Mouse (Mus musculus) kidney, embryonic 16.5 days (tissue): ENCODE results near the gene Sidt2. TPM values are rescaled to one million over a fixed set of nuclear protein-coding genes. Genes with fewer than 3 reads are reported as not detected.

Experiments
- ATAC-seq: fragments of 200-750 bp; cut with Nextera tagmentation; 2 replicates; pipeline ENCODE4 v1.8.0; 2017; ENCODE audit warnings: moderate TSS enrichment; ENCODE audit not compliant: low FRiP score, low TSS enrichment
- H3K27ac ChIP-seq: fragments of 300-500 bp; sonication (generic); 2 replicates; pipeline ENCODE4 v1.5.1; 2014; ENCODE audit warnings: low read length
- H3K27me3 ChIP-seq: fragments of 300-500 bp; sonication (generic); 2 replicates; pipeline ENCODE4 v1.6.1; 2014; ENCODE audit warnings: low read length, control low read depth, mixed read lengths; ENCODE audit not compliant: insufficient read depth
- H3K36me3 ChIP-seq: fragments of 300-500 bp; sonication (generic); 2 replicates; pipeline ENCODE4 v1.6.1; 2014; ENCODE audit warnings: low read length, control low read depth, mixed read lengths; ENCODE audit not compliant: insufficient read depth
- H3K4me1 ChIP-seq: fragments of 300-500 bp; sonication (generic); 2 replicates; pipeline ENCODE4 v1.6.1; 2014; ENCODE audit warnings: low read length, control low read depth, mixed read lengths; ENCODE audit not compliant: insufficient read depth
- H3K4me2 ChIP-seq: fragments of 300-500 bp; sonication (generic); replicated peaks from 2 replicates; pipeline ENCODE4 v1.6.1; 2014; ENCODE audit warnings: low read depth, low read length
- H3K4me3 ChIP-seq: fragments of 300-500 bp; sonication (generic); 2 replicates; pipeline ENCODE4 v1.5.1; 2014; ENCODE audit warnings: mild to moderate bottlenecking, low read length
- H3K9ac ChIP-seq: fragments of 300-500 bp; sonication (generic); replicated peaks from 2 replicates; pipeline ENCODE4 v1.6.1; 2014; ENCODE audit warnings: low read length
- H3K9me3 ChIP-seq: fragments of 300-500 bp; sonication (generic); 2 replicates; pipeline ENCODE4 v1.6.1; 2016; ENCODE audit warnings: low read length, control low read depth
- WGBS: fragments of 180-500 bp; shearing (Covaris S2); extraction: QIAGEN DNeasy Blood & Tissue Kit; methylation state at CpG from one replicate; pipeline ENCODE4 v1.1.7; 2014; 5-methylcytosine and 5-hydroxymethylcytosine counted together
- polyA plus RNA-seq: library from polyadenylated mRNA; unstranded; fragments of >200 nt; fragmentation: Nextera tagmentation; extraction: Ambion mirVana; gene quantifications from 2 replicates; pipeline ENCODE4 v1.2.1, GENCODE M21; 2015

Sidt2 gene
- polyA plus RNA-seq, 1 experiment from 2014 or later = 44.5 TPM

DNA sequence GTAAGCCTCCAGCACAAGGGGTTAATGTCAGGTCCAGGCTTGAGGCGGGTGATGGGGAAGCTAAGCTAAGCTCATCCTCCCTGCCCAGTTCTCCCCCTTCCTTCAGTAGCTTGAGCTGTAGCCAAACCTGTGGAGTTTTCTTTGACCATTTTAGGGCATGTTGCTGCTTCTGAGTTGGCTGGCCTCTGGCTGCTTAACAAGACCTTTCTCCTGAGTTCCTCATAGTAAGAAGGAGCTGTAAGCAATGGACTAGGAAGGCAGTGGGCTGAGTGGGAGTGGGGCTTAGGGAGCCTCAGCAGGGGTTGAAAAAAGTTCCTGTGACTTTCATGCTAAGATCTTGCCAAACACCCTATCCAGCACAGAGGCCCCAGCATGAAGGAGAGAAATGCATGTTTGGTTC lies 35.2 kb downstream of the Sidt2 start:
- H3K9me3 ChIP-seq = no peaks in the 10 kb centered on the region
- WGBS = 55% methylated on average over 1 of the region's 1 CpGs
- no peak overlapping the region for H3K4me3 ChIP-seq
- H3K36me3 ChIP-seq = peaks cover 57% of the 10 kb centered on the region
- H3K9ac ChIP-seq = no peak overlapping the region
- no peak for ATAC-seq
- H3K4me1 ChIP-seq = no peaks in the 10 kb centered on the region
- no peak overlapping the region for H3K4me2 ChIP-seq
- peak overlapping the region; percentile 64; the same call in 1 of the 2 replicates for H3K27ac ChIP-seq
- no peaks in the 10 kb centered on the region for H3K27me3 ChIP-seq

DNA sequence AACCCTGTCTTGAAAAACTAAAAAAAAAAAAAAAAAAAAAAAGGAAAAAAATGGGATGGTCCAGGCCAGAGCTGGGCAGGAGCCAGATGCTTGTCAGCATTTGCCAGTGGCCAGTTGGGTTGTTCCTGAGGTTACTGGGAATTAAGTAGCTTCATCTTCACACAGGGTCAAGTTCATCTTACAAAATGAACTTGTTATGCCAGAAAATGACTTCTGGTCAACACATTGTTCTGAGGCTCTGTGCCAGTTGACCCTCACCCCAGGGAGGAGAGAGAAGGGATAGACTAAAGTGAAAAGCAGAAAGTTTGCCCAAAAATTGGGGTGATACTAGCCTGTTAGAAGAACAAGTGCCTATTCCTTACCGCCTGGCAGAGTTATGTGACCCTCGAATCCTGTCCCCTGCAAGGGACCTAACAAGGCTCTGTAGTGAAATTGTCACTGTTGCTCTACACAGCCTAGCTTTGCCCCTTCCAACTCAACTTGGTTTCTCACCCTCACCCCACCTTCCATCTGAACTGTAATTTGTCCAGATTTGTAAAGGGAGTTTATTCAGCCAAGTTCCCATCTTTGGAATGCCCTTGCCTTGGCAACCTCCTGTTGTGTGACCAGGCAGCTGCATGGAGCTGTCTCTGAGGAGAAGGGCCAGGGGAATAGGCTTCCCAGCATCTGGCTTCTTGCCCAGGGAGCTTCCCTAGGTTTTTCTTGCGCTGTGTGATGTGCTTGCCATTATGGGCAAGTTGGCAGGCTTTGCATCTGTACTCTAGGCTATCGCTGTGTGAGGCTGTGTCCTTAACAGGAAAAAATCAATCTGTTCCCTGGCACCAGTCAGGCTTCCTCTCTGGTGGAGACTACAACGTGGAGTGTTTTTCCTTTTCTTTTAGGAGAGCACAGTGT lies 37.8 kb downstream of the Sidt2 start:
- Histone ChIP-seq H3K9me3 (no peaks in the 10 kb centered on the region), H3K9ac (no peak overlapping the region), H3K27me3 (no peaks in the 10 kb centered on the region), H3K4me2 (no peak overlapping the region), H3K4me1 (no peaks in the 10 kb centered on the region), H3K27ac (no peak overlapping the region), H3K36me3 (peaks cover 53% of the 10 kb centered on the region), H3K4me3 (no peak overlapping the region)
- 85% methylated on average over 5 of the region's 5 CpGs for WGBS
- ATAC-seq = no peak

DNA sequence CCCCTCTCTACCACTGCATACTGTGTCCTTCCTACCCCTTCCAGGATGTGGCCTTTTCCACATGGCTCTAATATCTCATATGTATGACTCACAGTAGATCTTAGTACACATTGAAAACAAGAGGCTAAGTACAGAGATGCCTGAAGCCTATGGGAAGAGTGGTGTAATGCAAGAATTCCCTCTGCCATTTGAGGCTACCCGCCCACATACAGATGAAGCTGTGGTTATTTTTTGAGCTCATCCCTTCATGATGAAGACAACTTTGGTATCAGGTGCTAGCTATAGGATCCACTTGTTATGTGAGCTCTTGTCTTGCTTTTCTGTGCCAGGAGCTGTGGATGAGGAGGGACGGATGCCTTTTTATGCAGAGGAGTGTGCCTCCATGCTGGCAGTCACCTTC lies 39.4 kb downstream of the Sidt2 start:
- WGBS = 90% methylated on average over 2 of the region's 2 CpGs
- no peak for ATAC-seq

DNA sequence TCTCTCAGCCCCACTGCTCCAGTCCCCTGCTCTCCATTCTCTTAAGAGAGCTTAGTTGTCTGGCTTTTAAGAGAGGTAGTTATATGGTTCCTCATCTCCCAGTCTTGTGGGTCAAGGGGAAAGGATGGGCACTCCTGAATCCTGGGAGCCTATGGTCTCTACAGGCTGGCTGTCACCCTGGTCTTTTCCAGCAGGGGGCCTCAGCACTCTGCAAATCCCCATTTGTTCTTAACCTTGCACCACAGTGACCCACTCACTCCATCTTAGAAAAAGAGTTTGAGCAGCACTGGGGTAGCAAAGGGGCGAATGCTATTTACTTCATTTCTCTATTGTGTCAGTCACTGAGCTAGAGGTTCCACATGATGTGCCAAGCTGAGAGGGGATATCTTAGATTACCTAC lies 43.4 kb downstream of the Sidt2 start:
- Histone ChIP-seq H3K4me1 (peaks cover 10% of the 10 kb centered on the region), H3K9ac (no peak overlapping the region), H3K9me3 (no peaks in the 10 kb centered on the region), H3K36me3 (peaks cover 45% of the 10 kb centered on the region), H3K27ac (no peak overlapping the region), H3K27me3 (no peaks in the 10 kb centered on the region), H3K4me2 (no peak overlapping the region), H3K4me3 (no peak overlapping the region)
- 76% methylated on average over 1 of the region's 1 CpGs for WGBS
- no peak for ATAC-seq

More for the DNA sequence above, 39.4 kb downstream of the Sidt2 start:
- H3K9me3 ChIP-seq = no peaks in the 10 kb centered on the region
- H3K4me2 ChIP-seq = no peak overlapping the region
- no peaks in the 10 kb centered on the region for H3K27me3 ChIP-seq
- no peaks in the 10 kb centered on the region for H3K4me1 ChIP-seq
- H3K9ac ChIP-seq = no peak overlapping the region
- H3K4me3 ChIP-seq = no peak overlapping the region
- peaks cover 51% of the 10 kb centered on the region for H3K36me3 ChIP-seq
- H3K27ac ChIP-seq = no peak overlapping the region

DNA sequence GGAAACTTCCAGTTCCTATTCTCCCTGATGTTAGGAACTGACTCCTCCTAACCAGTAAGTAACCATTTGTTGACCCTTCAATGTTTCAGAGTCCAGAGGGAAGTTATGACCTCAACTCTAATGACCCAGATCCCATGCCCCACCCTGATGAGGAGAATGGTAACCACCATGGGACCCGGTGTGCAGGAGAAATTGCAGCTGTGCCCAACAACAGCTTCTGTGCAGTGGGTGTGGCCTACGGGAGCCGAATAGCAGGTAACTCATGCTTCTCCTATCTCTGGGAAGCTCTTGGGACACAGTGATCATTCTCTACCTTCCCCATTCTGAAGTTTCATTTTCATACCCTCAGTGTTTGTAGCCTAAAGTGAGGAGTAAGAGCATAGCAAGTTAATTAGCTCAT lies 44.1 kb downstream of the Sidt2 start:
- WGBS = 88% methylated on average over 3 of the region's 3 CpGs
- Histone ChIP-seq H3K27ac (no peak overlapping the region), H3K36me3 (peaks cover 41% of the 10 kb centered on the region), H3K9ac (no peak overlapping the region), H3K4me2 (no peak overlapping the region), H3K4me1 (peaks cover 10% of the 10 kb centered on the region), H3K4me3 (no peak overlapping the region), H3K27me3 (no peaks in the 10 kb centered on the region), H3K9me3 (no peaks in the 10 kb centered on the region)
- ATAC-seq = no peak

DNA sequence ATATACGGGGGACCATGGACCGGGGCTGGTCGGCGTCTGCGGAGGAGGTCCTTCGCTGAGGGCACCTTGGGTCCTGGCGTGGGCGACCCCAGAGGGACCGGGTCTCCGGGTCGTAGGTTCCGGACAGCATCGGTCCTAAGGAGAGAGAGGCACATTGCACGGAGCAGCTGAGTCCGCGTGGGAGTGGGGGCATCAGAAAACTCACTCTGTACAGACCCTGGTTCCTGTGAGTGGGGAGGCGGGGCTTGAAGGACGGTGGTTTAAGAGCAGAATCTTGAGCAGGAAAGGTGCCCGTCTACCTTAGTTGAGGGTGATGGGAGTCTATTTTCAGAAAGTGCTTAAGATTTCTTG lies 48.0 kb downstream of the Sidt2 start:
- Histone ChIP-seq H3K9ac (peak overlapping the region; percentile 96), H3K4me1 (peaks cover 22% of the 10 kb centered on the region), H3K9me3 (no peaks in the 10 kb centered on the region), H3K4me2 (peak overlapping the region; percentile 68), H3K36me3 (peaks cover 27% of the 10 kb centered on the region), H3K27me3 (no peaks in the 10 kb centered on the region), H3K4me3 (peak overlapping the region; percentile 94), H3K27ac (peak overlapping the region; percentile 96)
- under 1% methylated on average over 19 of the region's 19 CpGs for WGBS
- ATAC-seq = no peak

DNA sequence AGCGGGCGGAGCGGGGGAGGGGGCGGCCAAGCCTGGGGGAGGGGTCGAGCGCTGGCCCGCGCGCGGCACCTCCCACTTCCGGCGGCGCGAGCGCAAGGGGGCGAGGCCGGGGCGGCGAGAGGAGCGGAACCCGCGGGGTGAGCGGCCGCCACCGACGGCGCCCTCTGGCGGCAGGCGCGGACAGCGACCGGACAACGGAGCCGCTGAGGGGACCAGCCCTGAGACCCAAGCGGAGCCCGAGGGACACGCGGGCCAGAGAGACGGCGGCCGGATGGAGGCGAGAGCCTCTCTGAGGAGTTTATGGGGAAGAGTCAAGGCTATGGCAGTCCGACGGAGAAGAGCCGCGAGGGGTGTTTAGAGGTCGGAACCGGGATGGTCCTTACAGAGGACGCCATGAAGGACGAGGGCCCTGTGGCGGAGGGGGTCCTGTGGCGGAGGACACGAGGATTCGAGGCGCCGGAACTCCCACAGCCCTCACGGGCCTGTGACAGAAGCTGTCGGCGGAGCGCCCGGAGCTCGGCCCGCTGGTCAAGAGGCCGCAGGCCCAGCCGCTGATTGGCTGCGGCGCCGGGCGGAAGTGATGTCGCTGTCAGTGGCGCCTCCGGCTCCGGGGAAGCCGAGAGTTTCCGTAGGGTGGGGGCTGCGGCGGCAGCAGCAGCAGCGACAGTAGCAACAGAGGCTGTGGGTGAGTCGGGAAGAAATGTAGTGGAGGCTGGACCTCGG lies 48.5 kb downstream of the Sidt2 start, which contains the start of the genes Pcsk7 and Rnf214:
Gene Pcsk7, plus strand, starts transcription at position 143 of the 723 bp plus-strand sequence.
Gene Rnf214, minus strand, starts transcription at position 557 of the 723 bp plus-strand sequence.
- Histone ChIP-seq H3K4me1 (peaks cover 22% of the 10 kb centered on the region), H3K27ac (peak within 1 kb of the TSS; percentile 96), H3K4me3 (peak within 1 kb of the TSS; percentile 94), H3K9me3 (no peaks in the 10 kb centered on the region), H3K27me3 (no peaks in the 10 kb centered on the region), H3K4me2 (peak within 1 kb of the TSS; percentile 68), H3K9ac (peak within 1 kb of the TSS; percentile 96), H3K36me3 (peaks cover 30% of the 10 kb centered on the region)
- WGBS = under 1% methylated on average over 64 of the region's 80 CpGs
- peak; percentile 94 for ATAC-seq

DNA sequence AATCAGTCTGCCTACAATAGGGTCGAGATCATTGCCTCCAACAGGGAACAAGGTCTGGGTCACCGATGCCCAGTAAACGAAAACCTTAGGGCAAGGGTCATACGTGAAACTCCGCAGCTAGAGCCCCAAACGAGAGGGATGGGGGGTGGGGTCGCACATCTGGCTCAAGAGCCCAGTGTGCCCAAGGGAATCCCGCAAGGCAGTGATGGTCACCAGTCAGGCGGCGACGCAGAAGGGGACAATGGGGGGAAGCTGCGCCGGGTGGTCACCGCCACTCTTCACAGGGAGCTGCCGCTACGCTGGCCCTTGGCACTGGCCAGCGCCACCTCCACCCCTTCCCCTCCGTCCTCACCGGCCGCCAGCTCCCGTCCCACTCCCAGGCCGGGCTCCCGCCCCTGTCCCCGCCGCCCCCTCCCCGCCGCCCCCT lies 49.2 kb downstream of the Sidt2 start:
- H3K27me3 ChIP-seq = no peaks in the 10 kb centered on the region
- H3K9me3 ChIP-seq = no peaks in the 10 kb centered on the region
- H3K4me3 ChIP-seq = peak overlapping the region; percentile 94
- H3K36me3 ChIP-seq = peaks cover 24% of the 10 kb centered on the region
- H3K9ac ChIP-seq = peak overlapping the region; percentile 96
- peak overlapping the region; percentile 96 for H3K27ac ChIP-seq
- peaks cover 22% of the 10 kb centered on the region for H3K4me1 ChIP-seq
- H3K4me2 ChIP-seq = peak overlapping the region; percentile 68
- ATAC-seq = peak; percentile 73
- WGBS = 0% methylated on average over 14 of the region's 27 CpGs

DNA sequence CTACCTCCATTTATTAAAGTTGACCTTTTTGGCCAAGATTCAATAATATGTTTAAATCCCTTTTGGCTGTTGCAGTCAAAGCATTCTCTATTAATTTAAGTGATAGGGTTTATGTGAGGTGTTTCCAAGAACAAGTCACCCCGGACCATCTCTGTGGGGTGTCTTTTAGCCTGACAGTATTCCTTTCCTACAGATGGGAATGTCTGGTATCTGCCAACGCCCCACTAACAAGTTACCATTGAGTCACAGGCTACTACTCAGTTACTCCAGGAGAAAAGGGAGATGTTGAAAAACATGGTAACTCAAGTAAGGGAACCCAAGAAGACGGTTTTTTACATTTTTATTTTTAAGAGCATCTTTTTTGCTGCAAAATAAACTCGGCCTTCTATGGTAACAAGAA lies 49.9 kb downstream of the Sidt2 start:
- Histone ChIP-seq H3K4me3 (peak overlapping the region; percentile 94), H3K9ac (peak overlapping the region; percentile 96; the same call in 1 of the 2 replicates), H3K4me2 (peak overlapping the region; percentile 68), H3K27me3 (no peaks in the 10 kb centered on the region), H3K36me3 (peaks cover 21% of the 10 kb centered on the region), H3K4me1 (peaks cover 22% of the 10 kb centered on the region), H3K27ac (no peak overlapping the region), H3K9me3 (no peaks in the 10 kb centered on the region)
- WGBS = 50% methylated on average over 4 of the region's 4 CpGs
- no peak for ATAC-seq
